Mouse (Mus musculus) heart, postnatal 36 days (tissue): ENCODE results near the gene Gm4788. TPM values are rescaled to one million over a fixed set of nuclear protein-coding genes. Genes with fewer than 3 reads are reported as not detected.
"Not testable (repeated sequence)": the region's sequence is repeated elsewhere in the genome, so short reads cannot be mapped to it uniquely, and the experiment has no call there.

Experiments
- DNase-seq, 2 experiments: peaks; one replicate each; pipeline ENCODE4 v3.0.0; 2021 to 2022
- intact Hi-C: fragments of 180-260 bp; cut with DNase I; formaldehyde crosslinking; loops from one replicate; pipeline ENCODE4 v1.15.1; 2025
- total RNA-seq, 2 experiments: library from RNA; stranded (reverse); gene quantifications; 2 replicates each; pipeline ENCODE4 v1.2.3; 2021

Gene Gm4788
- total RNA-seq: under 1 TPM; 0.17 to 0.49 TPM

GRCm38 (mm10) chr1:139781143-139781542 is at the start of gene Gm4788:
TSS of gene Gm4788 (minus strand) at chr1:139781243.
- DNase-seq: no peak
- intact Hi-C loops: no loop called here

- intact Hi-C loops: no loop called here
- no peak for DNase-seq
Measured at GRCm38 (mm10) chr1:139808594-139808993, 27.6 kb upstream of the Gm4788 start.

GRCm38 (mm10) chr1:139769913-139770312 is 11.1 kb downstream of the Gm4788 start:
- DNase-seq, intact Hi-C loops: not testable (repeated sequence)

- intact Hi-C loops, DNase-seq: not testable (repeated sequence)
Measured at GRCm38 (mm10) chr1:139716681-139717080, 64.4 kb downstream of the Gm4788 start.

- DNase-seq, intact Hi-C loops: not testable (repeated sequence)
Measured at GRCm38 (mm10) chr1:139716249-139716648, 64.8 kb downstream of the Gm4788 start.

GRCm38 (mm10) chr1:139649921-139650320 is 131.1 kb downstream of the Gm4788 start:
- intact Hi-C loops, DNase-seq: not testable (repeated sequence)

Other genes with a start within 250 kb of the Gm4788 start
- gene Cfhr1, start 221.0 kb downstream of the Gm4788 start, total RNA-seq: not detected
- gene Cfhr2, start 77.5 kb upstream of the Gm4788 start, total RNA-seq: 1 to 10 TPM; 1.6 to 2.1 TPM